Mouse (Mus musculus): ENCODE results near the gene 1700012B07Rik. TPM values are rescaled to one million over a fixed set of nuclear protein-coding genes. Genes with fewer than 3 reads are reported as not detected.
A peak's percentile ranks its signal among the peaks of the same experiment; 100 is the strongest.

The 1700012B07Rik gene
- total RNA-seq, 2 experiments from 2014 or later, result not detected

DNA sequence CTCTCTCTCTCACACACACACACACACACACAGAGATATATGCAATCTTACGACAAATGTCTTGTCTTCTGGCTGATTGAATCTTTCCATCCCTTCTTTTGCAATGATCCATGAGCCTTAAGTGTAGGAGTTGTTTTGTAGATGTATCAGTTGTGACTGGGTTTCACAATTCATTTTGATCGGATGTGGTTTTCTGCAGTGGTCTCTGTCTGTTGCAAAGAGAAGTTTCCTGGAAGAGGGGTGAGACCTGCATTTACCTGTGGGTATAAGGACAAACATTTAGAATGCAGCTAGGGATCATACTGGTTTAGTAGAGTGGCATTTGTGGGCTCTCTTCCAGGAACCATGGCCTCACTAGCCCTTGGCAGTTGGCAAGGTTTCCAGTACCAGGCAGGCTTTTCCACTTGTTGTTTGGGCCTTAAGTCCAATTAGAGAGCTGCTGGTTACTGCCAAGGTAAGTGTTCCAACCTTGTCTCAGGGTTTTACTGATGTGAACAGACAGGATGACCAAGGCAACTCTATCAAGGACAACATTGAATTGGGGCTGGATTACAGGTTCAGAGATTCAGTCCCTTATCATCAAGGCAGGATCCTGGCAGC lies 69.1 kb downstream of the 1700012B07Rik start:
- DNase-seq (ENCODE audit: low spot score in 2 of 2), result peak in 1 of 2 experiments; percentile 11

DNA sequence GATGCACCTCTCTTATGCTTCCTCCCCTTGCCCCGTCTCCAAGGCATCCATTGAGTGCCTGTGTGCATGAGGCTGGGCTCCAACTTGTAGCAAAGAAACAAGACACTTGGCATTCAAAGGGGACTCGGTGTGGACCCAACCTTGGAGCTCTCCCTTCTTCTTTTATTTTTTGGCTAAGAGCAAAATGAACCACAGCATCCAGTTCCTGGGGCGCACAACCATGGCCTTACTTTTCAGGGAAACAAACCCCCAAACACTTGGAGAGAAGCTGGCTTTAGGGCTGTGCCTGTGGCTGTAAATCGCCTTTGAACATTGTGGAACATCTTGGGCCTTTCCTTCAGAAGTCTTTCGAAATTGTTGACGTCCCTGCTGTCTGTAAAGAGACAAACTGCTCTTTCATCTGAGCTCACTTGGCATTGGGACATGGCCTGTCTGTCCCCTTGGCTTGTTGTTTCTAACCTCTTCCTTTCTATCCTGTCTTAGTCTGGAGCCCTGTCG lies 73.7 kb downstream of the 1700012B07Rik start:
- peak; percentile 25 to 47 for DNase-seq (ENCODE audit: low spot score in 2 of 2)

DNA sequence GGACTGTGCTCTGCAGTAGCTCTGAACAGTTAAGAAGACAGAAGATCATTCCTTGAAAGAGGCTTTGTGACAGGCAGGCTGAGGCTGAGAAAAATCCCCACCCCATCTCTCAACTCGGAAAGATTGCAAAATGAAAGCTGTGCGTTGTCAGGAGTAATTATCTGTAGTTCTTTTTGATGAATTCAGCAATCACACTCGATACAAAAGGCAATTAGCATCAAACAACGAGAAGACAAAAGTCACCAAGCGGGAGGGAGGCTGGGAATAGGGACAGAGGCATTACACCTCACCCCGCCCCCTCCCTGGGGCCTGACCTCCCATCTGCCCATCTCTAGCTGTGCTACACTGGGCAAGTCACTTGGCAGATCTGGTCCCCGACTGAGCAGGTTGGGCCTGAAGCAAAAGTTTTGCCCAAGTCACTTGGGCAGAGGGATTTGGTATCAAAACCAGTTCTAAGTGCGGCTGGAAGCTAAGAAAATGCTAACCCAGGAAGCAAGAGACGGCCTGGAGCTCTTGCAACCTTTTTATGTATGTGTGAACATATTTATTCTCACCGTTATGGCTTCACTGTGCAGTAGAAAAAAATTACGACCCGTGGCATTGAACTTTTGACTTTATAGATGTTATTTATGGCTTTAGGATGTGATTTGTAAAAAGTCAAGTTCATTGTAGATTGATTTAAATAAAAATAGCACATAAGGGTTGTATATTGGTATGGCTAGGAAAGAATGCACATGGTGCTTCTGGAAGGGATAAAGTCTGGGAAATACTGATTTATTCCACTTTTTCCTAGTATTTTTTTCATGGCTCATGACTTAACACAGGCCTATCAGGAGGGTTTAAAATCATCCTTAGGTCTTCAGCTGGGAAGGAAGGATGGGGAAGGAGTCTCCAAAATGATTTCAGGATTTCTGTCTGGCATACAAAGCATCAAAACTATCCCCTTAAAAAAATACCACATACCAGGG lies 75.9 kb downstream of the 1700012B07Rik start:
- no peak for DNase-seq (ENCODE audit: low spot score in 2 of 2)

DNA sequence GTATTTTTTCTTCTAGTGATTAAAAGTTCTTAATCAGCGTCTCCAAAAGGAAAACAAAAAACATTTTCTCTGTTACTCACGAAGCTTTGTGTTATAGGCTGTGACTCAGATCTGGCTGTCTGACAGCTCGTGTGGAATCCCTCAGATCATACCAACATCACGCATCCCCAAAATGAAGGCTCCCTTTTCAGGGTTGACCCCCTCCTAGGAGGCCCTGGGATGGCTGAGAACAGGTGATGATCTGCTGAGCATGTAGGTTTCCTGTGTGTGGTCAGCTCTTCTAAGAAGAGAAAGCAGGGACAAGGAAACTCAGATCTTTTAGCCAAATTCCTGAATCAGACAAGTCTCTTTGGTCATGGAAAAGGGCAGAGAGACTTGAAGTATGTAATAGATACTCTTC lies 82.6 kb downstream of the 1700012B07Rik start:
- no peak for DNase-seq (ENCODE audit: low spot score in 2 of 2)

DNA sequence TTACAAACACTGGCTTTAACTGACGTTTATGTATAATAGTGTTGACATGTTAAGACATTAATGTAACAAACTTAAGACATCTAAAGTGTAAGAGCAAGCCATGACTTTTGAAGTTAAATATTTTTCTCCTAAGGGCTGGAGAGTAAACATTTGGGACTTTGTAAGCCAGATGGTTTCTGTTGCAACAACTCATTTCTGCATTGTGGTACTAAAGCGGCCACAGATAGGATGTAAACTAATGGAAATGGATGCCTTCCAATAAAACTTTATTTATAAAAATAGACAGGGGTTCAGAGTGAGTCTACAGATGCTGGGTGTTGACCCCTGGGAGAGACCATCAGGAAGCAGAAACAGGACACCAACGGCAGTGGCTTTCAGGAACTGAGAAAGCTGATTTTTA lies 89.9 kb downstream of the 1700012B07Rik start:
- no peak for DNase-seq (ENCODE audit: low spot score in 2 of 2)

Other genes starting within 250 kb of the 1700012B07Rik start
- gene Wipi1, start 216.1 kb downstream of the 1700012B07Rik start, total RNA-seq (2021), result 10 to 100 TPM; 22.0 to 24.3 TPM
- gene Prkar1a, start 178.6 kb downstream of the 1700012B07Rik start, total RNA-seq (2021), result 100 to 1,000 TPM; 414 to 447 TPM
- 10 to 100 TPM; 16.1 to 18.9 TPM for gene Fam20a, start 105.8 kb downstream of the 1700012B07Rik start, total RNA-seq (2021)
- gene Abca8b, start 167.8 kb upstream of the 1700012B07Rik start, total RNA-seq (2021), result 1 to 10 TPM; 8.3 to 8.4 TPM